10 mouse cellular contexts compared by ENCODE assay signal in the genomic region with DNA sequence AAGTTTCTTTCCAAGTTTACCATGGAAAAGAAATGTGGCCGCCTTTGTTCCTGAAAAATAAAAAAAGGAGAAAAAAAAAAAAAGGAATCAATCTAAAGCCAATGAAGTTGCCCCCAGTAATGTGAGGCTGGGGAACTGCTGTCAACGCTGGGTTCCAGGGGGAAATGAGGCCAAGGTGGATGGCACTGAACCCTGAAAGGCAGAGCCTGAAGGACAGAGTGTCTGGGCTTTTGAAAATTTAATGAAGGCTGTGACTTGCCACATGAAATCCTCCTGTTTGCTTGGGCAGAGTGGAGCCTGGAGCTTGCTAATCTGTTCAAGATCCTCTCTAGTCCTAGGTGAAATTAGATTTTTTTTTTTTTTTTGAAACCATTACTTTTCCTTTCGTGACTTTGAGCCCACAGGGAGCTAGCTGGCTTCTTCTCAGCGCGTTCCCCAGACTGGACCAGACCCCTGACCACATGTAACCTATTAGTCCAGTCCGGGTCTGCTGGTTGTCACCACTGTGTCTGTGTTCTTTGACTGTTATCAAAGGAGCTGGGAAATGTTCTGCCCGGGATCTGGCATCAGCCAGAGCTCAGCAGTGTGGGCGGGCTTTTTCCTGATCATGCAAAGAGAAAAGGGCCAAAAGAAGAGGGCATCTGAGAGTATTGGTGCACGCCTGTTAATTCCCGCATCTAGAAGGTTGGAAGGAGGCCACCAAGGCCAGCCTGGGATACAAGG. TPM values are rescaled to one million over a fixed set of nuclear protein-coding genes. Genes with fewer than 3 reads are reported as not detected.
DNase-seq lines count a peak whose midpoint lies in the region; ATAC-seq and TF ChIP-seq lines count a peak whose summit lies in the region.
"Had no signal": no experiment of that assay in that cellular context is flagged by ENCODE, and none has a peak within 500 bp of the region (broad histone marks: within the 10 kb centered on the region; RNA-seq: fewer than 3 reads in every experiment).

No protein-coding gene starts in this region.

- no peak for TF ChIP-seq CTCF in heart, adult 2 months (IDR thresholded peaks at IDR 0.05)

- no peak overlapping the region for H3K27ac ChIP-seq in kidney, embryonic 14.5 days (ENCODE audit: low read depth, low read length)
- H3K27ac ChIP-seq in embryonic facial prominence, embryonic 11.5 days (replicated peaks; ENCODE audit: low read depth, low read length): no peak overlapping the region
- peak overlapping the region; percentile 33 for H3K27ac ChIP-seq in heart, adult 2 months
- H3K27ac ChIP-seq in limb, embryonic 14.5 days (replicated peaks; ENCODE audit: low read depth, low read length): peak overlapping the region; percentile 52
- H3K27ac ChIP-seq: midbrain, embryonic 12.5 days had no signal

- intact Hi-C loops in heart, adult 2 months (cut with DNase I): no loop called here

- TF ChIP-seq POLR2A in heart, adult 2 months (IDR thresholded peaks at IDR 0.05; ENCODE audit: insufficient read depth, low read depth, low read length): no peak
- no peak for TF ChIP-seq POLR2A in limb, embryonic 14.5 days (IDR thresholded peaks at IDR 0.05; ENCODE audit: borderline replicate concordance, extremely low read depth, insufficient read depth, insufficient read length)

- no peak overlapping the region for H3K9ac ChIP-seq in kidney, embryonic 14.5 days (ENCODE audit: low read depth, low read length)
- H3K9ac ChIP-seq in embryonic facial prominence, embryonic 11.5 days (replicated peaks; ENCODE audit: low read length): no peak overlapping the region
- H3K9ac ChIP-seq in heart, adult 2 months (ENCODE audit: low read depth, low read length): no peak overlapping the region
- no peak overlapping the region for H3K9ac ChIP-seq in limb, embryonic 14.5 days (ENCODE audit: low read depth, low read length, severe bottlenecking)
- H3K9ac ChIP-seq: midbrain, embryonic 12.5 days had no signal

- H3K4me3 ChIP-seq in kidney, embryonic 14.5 days (ENCODE audit: low read length): no peak overlapping the region
- H3K4me3 ChIP-seq in embryonic facial prominence, embryonic 11.5 days (ENCODE audit: low read depth, low read length): no peak overlapping the region
- H3K4me3 ChIP-seq in heart, adult 2 months: no peak overlapping the region
- H3K4me3 ChIP-seq in limb, embryonic 14.5 days (replicated peaks; ENCODE audit: low read length): no peak overlapping the region
- H3K4me3 ChIP-seq: midbrain, embryonic 12.5 days had no signal

- no peak overlapping the region for H3K4me2 ChIP-seq in kidney, embryonic 14.5 days (replicated peaks; ENCODE audit: low read depth, low read length)
- H3K4me2 ChIP-seq in embryonic facial prominence, embryonic 11.5 days (ENCODE audit: low read depth, low read length): no peak overlapping the region
- H3K4me2 ChIP-seq in limb, embryonic 14.5 days (replicated peaks; ENCODE audit: low read depth, low read length, severe bottlenecking): no peak overlapping the region
- H3K4me2 ChIP-seq: midbrain, embryonic 12.5 days had no signal

- peak; percentile 35 for DNase-seq in kidney, postnatal 14 days
- peak; percentile 67 for DNase-seq in embryonic facial prominence, embryonic 11.5 days (ENCODE audit: low spot score)
- DNase-seq in heart, adult 2 months: peak in 1 of 2 experiments; percentile 47
- no peak for DNase-seq in limb, embryonic 14.5 days (ENCODE audit: low spot score)
- DNase-seq in urinary bladder, postnatal 4 days (ENCODE audit: low spot score in 2 of 2): no peak
- no peak for DNase-seq in spleen, adult 18-20 months
- DNase-seq: kidney, adult 2 months had no signal

- H3K27me3 ChIP-seq in kidney, embryonic 14.5 days (ENCODE audit: control insufficient read depth, insufficient read depth, low read length): no peaks in the 10 kb centered on the region
- H3K27me3 ChIP-seq in embryonic facial prominence, embryonic 11.5 days (ENCODE audit: control insufficient read depth, insufficient read depth, low read length): no peaks in the 10 kb centered on the region
- H3K27me3 ChIP-seq in heart, adult 2 months (ENCODE audit: control insufficient read depth, insufficient read depth, low read length): no peaks in the 10 kb centered on the region
- no peaks in the 10 kb centered on the region for H3K27me3 ChIP-seq in limb, embryonic 14.5 days (ENCODE audit: control insufficient read depth, insufficient read depth, low read length)
- H3K27me3 ChIP-seq: midbrain, embryonic 12.5 days had no signal

- H3K36me3 ChIP-seq in kidney, embryonic 14.5 days (ENCODE audit: control insufficient read depth, insufficient read depth, low read length): no peaks in the 10 kb centered on the region
- H3K36me3 ChIP-seq in embryonic facial prominence, embryonic 11.5 days (replicated peaks; ENCODE audit: control insufficient read depth, insufficient read depth, low read depth, low read length): no peaks in the 10 kb centered on the region
- H3K36me3 ChIP-seq in heart, adult 2 months (ENCODE audit: control insufficient read depth, insufficient read depth, low read length): no peaks in the 10 kb centered on the region
- no peaks in the 10 kb centered on the region for H3K36me3 ChIP-seq in limb, embryonic 14.5 days (ENCODE audit: control insufficient read depth, insufficient read depth, low read length)
- H3K36me3 ChIP-seq: G1E; midbrain, embryonic 12.5 days had no signal

- ATAC-seq in kidney, embryonic 14.5 days (ENCODE audit: low FRiP score, low TSS enrichment): no peak
- no peak for ATAC-seq in embryonic facial prominence, embryonic 11.5 days (replicated peaks; ENCODE audit: insufficient number of reproducible peaks, low FRiP score, low TSS enrichment, low read depth)
- ATAC-seq in limb, embryonic 14.5 days (ENCODE audit: low FRiP score, low read depth): no peak

- peaks cover 3% of the 10 kb centered on the region for H3K79me2 ChIP-seq in heart, adult 2 months (replicated peaks; ENCODE audit: control insufficient read depth, insufficient read depth, low read length)

- no peak for TF ChIP-seq EP300 in heart, adult 2 months (IDR thresholded peaks at IDR 0.05; ENCODE audit: insufficient read depth, low read depth, low read length)

- 64% methylated on average over 10 of the region's 10 CpGs for WGBS in kidney, embryonic 14.5 days
- WGBS in embryonic facial prominence, embryonic 11.5 days: 33% methylated on average over 10 of the region's 10 CpGs
- 38% methylated on average over 10 of the region's 10 CpGs for WGBS in heart, adult 2 months
- 20% methylated on average over 10 of the region's 10 CpGs for WGBS in limb, embryonic 14.5 days

- peaks cover 11% of the 10 kb centered on the region for H3K4me1 ChIP-seq in kidney, embryonic 14.5 days (ENCODE audit: control insufficient read depth, insufficient read depth, low read length)
- H3K4me1 ChIP-seq in embryonic facial prominence, embryonic 11.5 days (ENCODE audit: control insufficient read depth, insufficient read depth, low read length): no peaks in the 10 kb centered on the region
- peaks cover 7% of the 10 kb centered on the region for H3K4me1 ChIP-seq in heart, adult 2 months (ENCODE audit: control insufficient read depth, insufficient read depth, low read length)
- peaks cover 27% of the 10 kb centered on the region for H3K4me1 ChIP-seq in limb, embryonic 14.5 days (ENCODE audit: control insufficient read depth, insufficient read depth, low read length)

- H3K9me3 ChIP-seq in kidney, embryonic 14.5 days (ENCODE audit: control insufficient read depth, low read length): no peaks in the 10 kb centered on the region
- H3K9me3 ChIP-seq in embryonic facial prominence, embryonic 11.5 days (replicated peaks; ENCODE audit: control insufficient read depth, low read length): no peaks in the 10 kb centered on the region
- H3K9me3 ChIP-seq in limb, embryonic 14.5 days (ENCODE audit: control insufficient read depth, low read length): no peaks in the 10 kb centered on the region
- H3K9me3 ChIP-seq: G1E; midbrain, embryonic 12.5 days had no signal

RNA-seq across cellular contexts. Expression of gene Cyth3, which starts 4.6 kb away (rescaled TPM):
- polyA plus RNA-seq in kidney, embryonic 14.5 days (2014; fragmentation: Nextera tagmentation; extraction: Ambion mirVana): 35.7 and 64.9 TPM in 2 replicates
- polyA plus RNA-seq in embryonic facial prominence, embryonic 11.5 days (2014; fragmentation: Nextera tagmentation; extraction: Ambion mirVana): 38.5 and 41.8 TPM in 2 replicates
- 10 to 100 TPM; 26.1 to 44.6 TPM for total RNA-seq in heart, adult 2 months (2021)
- 25.1 and 39.2 TPM in 2 replicates for polyA plus RNA-seq in heart, adult 2 months (2012; rRNA removed)
- polyA plus RNA-seq in limb, embryonic 14.5 days (2012; rRNA removed): 50.6 and 52.9 TPM in 2 replicates
- polyA plus RNA-seq in limb, embryonic 14.5 days (2014; fragmentation: Nextera tagmentation; extraction: Ambion mirVana): 60.5 and 67.7 TPM in 2 replicates

Comparison
In these comparisons a context has a peak if more than half of its experiments do, and no peak if none do; other contexts are left out.
1. DNase-seq: peak in kidney, postnatal 14 days (single experiment) and embryonic facial prominence, embryonic 11.5 days (single experiment); none in limb, embryonic 14.5 days (single experiment), urinary bladder, postnatal 4 days (0 of 2) and spleen, adult 18-20 months (0 of 2).
2. H3K27ac ChIP-seq: peak in heart, adult 2 months (single experiment) and limb, embryonic 14.5 days (single experiment); none in kidney, embryonic 14.5 days (single experiment) and embryonic facial prominence, embryonic 11.5 days (single experiment).